Mouse (Mus musculus) embryo, embryonic 9.5 days (tissue): ENCODE data around the gene Pea15a.

Experiments
- DNase-seq: peaks from one replicate; pipeline ENCODE4 v3.0.0-alpha.2; 2017; ENCODE audit errors: extremely low spot score

Gene Pea15a

GRCm38 (mm10) chr1:172179102-172179501, 27.5 kb downstream of the Pea15a start:
- DNase-seq, result no peak

GRCm38 (mm10) chr1:172177791-172178190, 28.8 kb downstream of the Pea15a start:
- DNase-seq, result no peak

GRCm38 (mm10) chr1:172173181-172173580, 33.4 kb downstream of the Pea15a start:
- DNase-seq, result no peak

GRCm38 (mm10) chr1:172172381-172172780, 34.2 kb downstream of the Pea15a start:
- no peak for DNase-seq

GRCm38 (mm10) chr1:172169809-172170208, 36.8 kb downstream of the Pea15a start:
- DNase-seq, result no peak

- no peak for DNase-seq
Measured at GRCm38 (mm10) chr1:172167911-172168310, 38.7 kb downstream of the Pea15a start.

- DNase-seq, result no peak
Measured at GRCm38 (mm10) chr1:172162959-172163358, 43.6 kb downstream of the Pea15a start.

GRCm38 (mm10) chr1:172162009-172162408, 44.6 kb downstream of the Pea15a start:
- DNase-seq, result no peak

GRCm38 (mm10) chr1:172160508-172160907, 46.1 kb downstream of the Pea15a start:
- no peak for DNase-seq

- no peak for DNase-seq
Measured at GRCm38 (mm10) chr1:172159970-172160369, 46.6 kb downstream of the Pea15a start.

GRCm38 (mm10) chr1:172155518-172155917, 51.1 kb downstream of the Pea15a start:
- DNase-seq, result no peak

GRCm38 (mm10) chr1:172154536-172154935, 52.1 kb downstream of the Pea15a start:
- DNase-seq, result no peak

GRCm38 (mm10) chr1:172148955-172149815, 57.4 kb downstream of the Pea15a start:
- DNase-seq, result peak; percentile 19

GRCm38 (mm10) chr1:172148279-172148954, 58.2 kb downstream of the Pea15a start:
- DNase-seq, result peak; percentile 76

- DNase-seq, result peak; percentile 97
Measured at GRCm38 (mm10) chr1:172147835-172148278, 58.7 kb downstream of the Pea15a start, which contains the start of gene Dcaf8. Gene Dcaf8, plus strand, starts transcription at chr1:172148084.
